Mouse (Mus musculus) stomach, embryonic 15.5 days (tissue): ENCODE results near the gene Exoc2. TPM values are rescaled to one million over a fixed set of nuclear protein-coding genes. Genes with fewer than 3 reads are reported as not detected.

Experiments
- ATAC-seq: fragments of 200-750 bp; cut with Nextera tagmentation; 2 replicates; pipeline ENCODE4 v1.8.0; 2017; ENCODE audit warnings: low read depth, moderate number of reproducible peaks, moderate TSS enrichment; ENCODE audit not compliant: insufficient read depth, low FRiP score
- H3K27ac ChIP-seq: fragments of 300-500 bp; sonication (generic); 2 replicates; pipeline ENCODE4 v1.5.1; 2015; ENCODE audit warnings: mild to moderate bottlenecking, inconsistent platforms
- H3K27me3 ChIP-seq: fragments of 300-500 bp; sonication (generic); replicated peaks from 2 replicates; pipeline ENCODE4 v1.6.1; 2015; ENCODE audit warnings: inconsistent platforms
- H3K36me3 ChIP-seq: fragments of 300-500 bp; sonication (generic); 2 replicates; pipeline ENCODE4 v1.6.1; 2015; ENCODE audit warnings: inconsistent platforms
- H3K4me1 ChIP-seq: fragments of 300-500 bp; sonication (generic); 2 replicates; pipeline ENCODE4 v1.6.1; 2015; ENCODE audit warnings: inconsistent platforms
- H3K4me2 ChIP-seq: fragments of 300-500 bp; sonication (generic); 2 replicates; pipeline ENCODE4 v1.6.1; 2015; ENCODE audit warnings: mild to moderate bottlenecking, inconsistent platforms
- H3K4me3 ChIP-seq: fragments of 300-500 bp; sonication (generic); replicated peaks from 2 replicates; pipeline ENCODE4 v1.5.1; 2015; ENCODE audit warnings: inconsistent platforms
- H3K9ac ChIP-seq: fragments of 300-500 bp; sonication (generic); 2 replicates; pipeline ENCODE4 v1.6.1; 2015; ENCODE audit warnings: inconsistent platforms
- H3K9me3 ChIP-seq: fragments of 300-500 bp; sonication (generic); 2 replicates; pipeline ENCODE4 v1.6.1; 2016; ENCODE audit warnings: inconsistent platforms
- WGBS: fragments of 180-500 bp; shearing (Covaris S2); methylation state at CpG from one replicate; pipeline ENCODE4 v1.1.7; 2015; 5-methylcytosine and 5-hydroxymethylcytosine counted together
- polyA plus RNA-seq: library from polyadenylated mRNA; unstranded; fragments of >200 nt; fragmentation: Nextera tagmentation; extraction: Ambion mirVana; gene quantifications from 2 replicates; pipeline ENCODE4 v1.2.1, GENCODE M21; 2015

Exoc2 gene
- polyA plus RNA-seq, 1 experiment from 2014 or later = 26.6 TPM

DNA sequence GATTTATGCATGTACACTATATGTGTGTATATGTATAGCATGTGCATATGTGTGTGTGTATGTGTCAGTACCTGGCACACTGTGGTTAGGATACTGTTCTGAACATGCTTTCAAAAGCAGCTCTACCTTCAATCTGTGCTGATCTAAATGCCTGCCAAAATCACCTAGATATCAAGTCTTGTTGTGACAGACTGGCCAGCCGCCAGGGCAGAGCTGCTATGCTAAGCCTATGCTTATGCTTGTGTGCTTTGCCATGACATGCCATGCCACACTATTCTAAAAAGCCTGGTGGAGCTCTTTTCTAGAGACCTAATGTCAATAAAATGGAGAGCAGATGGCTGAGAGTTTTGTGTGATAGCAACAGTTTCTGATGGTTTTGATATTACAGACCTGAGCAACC, 94.0 kb downstream of the Exoc2 start:
- H3K4me2 ChIP-seq = no peak overlapping the region
- H3K4me3 ChIP-seq = no peak overlapping the region
- 76% methylated on average over 1 of the region's 1 CpGs for WGBS

DNA sequence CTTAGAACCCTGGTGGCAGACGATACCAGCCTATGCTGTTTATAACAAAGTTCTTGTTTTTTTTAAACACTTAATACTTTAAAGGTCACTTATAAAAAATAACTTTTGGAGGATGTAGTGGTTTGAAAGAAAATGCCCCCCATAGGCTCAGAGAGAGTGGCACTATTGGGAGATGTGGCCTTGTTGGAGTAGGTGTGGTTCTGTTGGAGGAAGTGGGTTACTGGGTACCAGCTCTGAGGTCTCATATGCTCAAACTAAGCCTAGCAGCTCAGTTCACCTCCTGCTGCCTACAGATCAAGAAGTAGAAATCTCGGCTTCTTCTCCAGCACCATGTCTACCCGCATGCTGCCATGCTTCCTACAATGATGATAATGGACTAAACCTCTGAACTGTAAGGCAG, 98.1 kb downstream of the Exoc2 start:
- Histone ChIP-seq H3K27me3 (no peaks in the 10 kb centered on the region), H3K27ac (no peak overlapping the region), H3K9ac (no peak overlapping the region), H3K4me1 (no peaks in the 10 kb centered on the region), H3K4me2 (no peak overlapping the region), H3K9me3 (no peaks in the 10 kb centered on the region), H3K36me3 (0 out of 2 replicates have a peak, but pooled peaks cover 3% of the 10 kb centered on the region), H3K4me3 (no peak overlapping the region)
- WGBS = 85% methylated on average over 3 of the region's 3 CpGs
- no peak for ATAC-seq

More for the DNA sequence above, 94.0 kb downstream of the Exoc2 start:
- no peaks in the 10 kb centered on the region for H3K27me3 ChIP-seq
- H3K27ac ChIP-seq = no peak overlapping the region
- H3K9me3 ChIP-seq = no peaks in the 10 kb centered on the region
- no peak for ATAC-seq
- no peaks in the 10 kb centered on the region for H3K4me1 ChIP-seq
- H3K36me3 ChIP-seq = no peaks in the 10 kb centered on the region
- H3K9ac ChIP-seq = no peak overlapping the region

GRCm38 (mm10) chr13:30873472-30873871, 100.4 kb downstream of the Exoc2 start:
- H3K27ac ChIP-seq = no peak overlapping the region
- no peak overlapping the region for H3K9ac ChIP-seq
- H3K4me3 ChIP-seq = no peak overlapping the region
- no peak overlapping the region for H3K4me2 ChIP-seq
- WGBS = 63% methylated on average over 1 of the region's 1 CpGs
- 0 out of 2 replicates have a peak, but pooled peaks cover 5% of the 10 kb centered on the region for H3K36me3 ChIP-seq
- ATAC-seq = no peak
- H3K9me3 ChIP-seq = no peaks in the 10 kb centered on the region
- H3K27me3 ChIP-seq = no peaks in the 10 kb centered on the region
- no peaks in the 10 kb centered on the region for H3K4me1 ChIP-seq

DNA sequence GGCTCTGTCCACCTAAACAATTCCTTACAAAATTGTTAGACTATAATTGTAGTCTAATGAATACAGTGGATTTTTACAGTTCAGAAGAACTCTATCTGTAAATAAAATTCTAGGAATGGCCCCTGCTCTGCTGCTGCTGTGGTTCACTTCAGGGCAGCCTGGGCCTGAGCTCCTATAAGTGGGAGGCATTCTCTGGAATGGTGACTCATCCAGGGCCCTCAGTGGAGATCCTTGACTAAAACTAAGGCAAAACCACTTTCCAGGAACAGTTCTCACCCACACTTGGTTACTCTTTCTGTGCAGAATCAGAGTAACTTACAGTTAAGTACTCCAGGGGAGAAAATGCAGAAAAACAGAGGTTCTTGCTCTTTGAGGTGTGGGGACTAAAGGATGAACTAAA, 108.4 kb downstream of the Exoc2 start:
- Histone ChIP-seq H3K27ac (no peak overlapping the region), H3K9me3 (no peaks in the 10 kb centered on the region), H3K4me2 (no peak overlapping the region), H3K36me3 (no peaks in the 10 kb centered on the region; the same call in 1 of the 2 replicates), H3K9ac (no peak overlapping the region), H3K27me3 (no peaks in the 10 kb centered on the region), H3K4me3 (no peak overlapping the region), H3K4me1 (no peaks in the 10 kb centered on the region)
- ATAC-seq = no peak

- no peaks in the 10 kb centered on the region for H3K9me3 ChIP-seq
- H3K36me3 ChIP-seq = no peaks in the 10 kb centered on the region; the same call in 1 of the 2 replicates
- no peak overlapping the region for H3K9ac ChIP-seq
- H3K4me3 ChIP-seq = no peak overlapping the region
- no peaks in the 10 kb centered on the region for H3K4me1 ChIP-seq
- no peaks in the 10 kb centered on the region for H3K27me3 ChIP-seq
- WGBS = 83% methylated on average over 3 of the region's 3 CpGs
- H3K27ac ChIP-seq = no peak overlapping the region
- H3K4me2 ChIP-seq = no peak overlapping the region
- no peak for ATAC-seq
Measured at GRCm38 (mm10) chr13:30864042-30864441, 109.9 kb downstream of the Exoc2 start.

DNA sequence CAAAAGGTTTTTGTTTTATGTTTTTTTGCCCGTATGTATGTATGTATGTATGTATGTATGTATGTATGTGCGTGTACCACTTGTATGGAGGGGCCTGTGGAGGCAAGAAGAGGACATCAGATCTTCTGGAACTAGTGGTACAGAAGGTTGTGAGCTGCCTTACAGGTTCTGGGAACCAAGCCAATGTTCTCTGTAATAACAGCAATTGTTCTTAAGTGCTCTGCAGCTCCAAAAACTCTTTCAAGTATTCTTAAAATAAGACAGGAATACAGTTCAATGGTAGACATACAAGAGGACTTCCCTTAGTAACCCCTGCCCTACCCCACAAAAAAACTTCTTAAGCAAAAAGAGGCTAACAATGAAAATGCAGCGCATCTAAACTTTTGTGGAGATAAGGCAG, 115.5 kb downstream of the Exoc2 start:
- Histone ChIP-seq H3K27me3 (no peaks in the 10 kb centered on the region), H3K9me3 (no peaks in the 10 kb centered on the region), H3K36me3 (peaks cover 4% of the 10 kb centered on the region; the same call in 1 of the 2 replicates), H3K4me3 (no peak overlapping the region), H3K9ac (no peak overlapping the region), H3K4me2 (no peak overlapping the region), H3K27ac (no peak overlapping the region), H3K4me1 (no peaks in the 10 kb centered on the region)
- no peak for ATAC-seq
- WGBS = 87% methylated on average over 3 of the region's 3 CpGs

DNA sequence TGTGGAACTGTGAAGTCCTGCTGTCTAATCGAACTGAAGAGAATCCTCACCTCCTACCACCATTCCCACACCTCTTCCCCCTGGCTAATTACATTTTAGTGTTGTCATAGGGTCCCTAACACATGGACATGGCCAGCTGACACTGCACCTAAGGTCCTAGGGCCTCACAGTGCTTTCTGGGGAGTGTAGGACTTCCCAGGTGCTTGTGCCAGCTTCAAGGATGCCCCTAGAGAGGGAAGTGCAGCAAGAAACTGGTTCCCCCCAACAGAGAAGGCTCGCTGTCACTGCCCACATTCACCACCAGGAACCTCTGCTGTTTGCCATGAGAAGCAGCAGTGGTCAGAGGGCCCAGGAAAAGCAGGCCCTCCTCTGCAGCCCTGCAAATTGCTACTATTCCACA, 123.2 kb downstream of the Exoc2 start:
- Histone ChIP-seq H3K27ac (no peak overlapping the region), H3K9me3 (no peaks in the 10 kb centered on the region), H3K9ac (no peak overlapping the region), H3K4me3 (no peak overlapping the region), H3K36me3 (no peaks in the 10 kb centered on the region), H3K27me3 (no peaks in the 10 kb centered on the region), H3K4me1 (no peaks in the 10 kb centered on the region), H3K4me2 (no peak overlapping the region)
- no peak for ATAC-seq
- WGBS = 59% methylated on average over 2 of the region's 2 CpGs

DNA sequence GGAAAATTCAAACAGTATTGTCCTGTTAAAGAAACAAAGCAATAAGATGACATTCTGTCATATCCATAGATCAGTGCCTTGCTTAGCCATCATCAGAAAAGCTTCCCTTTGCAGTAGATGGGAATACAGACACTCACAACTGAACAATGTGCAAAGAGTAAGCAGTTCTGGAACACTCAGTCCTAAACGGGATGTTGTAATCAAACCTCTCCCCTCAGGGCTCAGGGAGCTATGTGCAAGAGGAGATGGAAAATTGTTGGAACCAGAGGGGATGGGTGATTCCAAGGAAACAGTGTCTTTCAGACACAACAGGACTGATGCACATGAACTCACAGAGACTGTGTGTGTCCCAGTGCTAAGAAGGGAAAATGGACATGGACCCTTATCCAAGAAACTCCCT, 125.9 kb downstream of the Exoc2 start:
- ATAC-seq = no peak

GRCm38 (mm10) chr13:30846506-30846905, 127.4 kb downstream of the Exoc2 start:
- Histone ChIP-seq H3K9me3 (no peaks in the 10 kb centered on the region), H3K27me3 (no peaks in the 10 kb centered on the region), H3K4me3 (no peak overlapping the region), H3K9ac (no peak overlapping the region), H3K4me2 (no peak overlapping the region), H3K4me1 (no peaks in the 10 kb centered on the region), H3K27ac (no peak overlapping the region), H3K36me3 (no peaks in the 10 kb centered on the region)
- no peak for ATAC-seq
- WGBS = 92% methylated on average over 4 of the region's 4 CpGs

More for the DNA sequence above, 125.9 kb downstream of the Exoc2 start:
- Histone ChIP-seq H3K4me3 (no peak overlapping the region), H3K36me3 (no peaks in the 10 kb centered on the region), H3K4me2 (no peak overlapping the region), H3K4me1 (no peaks in the 10 kb centered on the region), H3K9me3 (no peaks in the 10 kb centered on the region), H3K27ac (no peak overlapping the region), H3K27me3 (no peaks in the 10 kb centered on the region), H3K9ac (no peak overlapping the region)
- WGBS = 51% methylated on average over 1 of the region's 1 CpGs

DNA sequence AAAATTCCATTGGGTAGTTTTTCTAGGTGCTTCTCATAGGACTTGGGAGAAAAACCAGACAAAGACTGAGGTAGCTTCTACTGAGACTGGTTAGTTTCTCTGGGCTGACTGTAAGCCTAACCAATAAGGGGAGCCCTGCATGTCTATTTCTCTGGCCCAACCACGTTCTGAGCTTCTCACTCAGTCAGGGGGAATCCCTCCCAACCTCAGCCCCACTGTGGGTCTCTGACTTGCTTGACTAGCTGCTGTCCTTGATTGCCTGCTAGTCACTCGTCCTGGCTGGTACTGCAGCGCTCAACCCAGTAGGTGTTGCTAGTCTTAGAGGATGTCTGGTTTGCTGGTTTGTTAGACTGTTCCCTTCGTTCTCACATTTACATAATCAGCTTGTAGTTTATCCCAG, 130.8 kb downstream of the Exoc2 start:
- Histone ChIP-seq H3K27me3 (no peaks in the 10 kb centered on the region), H3K27ac (no peak overlapping the region), H3K36me3 (no peaks in the 10 kb centered on the region), H3K4me3 (no peak overlapping the region), H3K4me1 (no peaks in the 10 kb centered on the region), H3K4me2 (no peak overlapping the region), H3K9ac (no peak overlapping the region), H3K9me3 (no peaks in the 10 kb centered on the region)
- WGBS = 89% methylated on average over 4 of the region's 4 CpGs
- ATAC-seq = no peak

- WGBS = 68% methylated on average over 2 of the region's 2 CpGs
- ATAC-seq = no peak
- Histone ChIP-seq H3K4me3 (no peak overlapping the region), H3K27ac (no peak overlapping the region), H3K4me2 (no peak overlapping the region), H3K9ac (no peak overlapping the region), H3K4me1 (no peaks in the 10 kb centered on the region), H3K36me3 (no peaks in the 10 kb centered on the region), H3K9me3 (no peaks in the 10 kb centered on the region), H3K27me3 (no peaks in the 10 kb centered on the region)
Measured at GRCm38 (mm10) chr13:30841843-30842242, 132.1 kb downstream of the Exoc2 start.

DNA sequence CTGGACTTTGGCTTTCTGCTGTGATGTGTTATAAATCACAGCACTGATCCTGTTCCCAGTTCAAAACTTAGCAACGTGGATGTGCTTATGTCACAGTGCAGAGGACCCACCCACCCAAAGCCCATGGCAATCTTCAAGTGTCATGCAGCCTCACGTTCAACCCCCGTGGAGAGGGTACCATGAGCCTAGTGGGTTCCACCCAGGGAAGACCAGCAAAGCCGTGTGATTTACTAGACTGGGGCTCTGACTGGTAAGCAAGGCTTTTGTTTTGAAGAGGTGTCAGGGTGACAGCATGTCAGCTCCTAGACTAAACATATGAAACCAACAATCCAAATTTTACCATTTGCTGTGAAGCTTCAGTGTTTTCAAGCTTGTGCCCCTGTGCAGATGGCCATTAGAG, 132.6 kb downstream of the Exoc2 start:
- ATAC-seq = no peak
- H3K4me2 ChIP-seq = no peak overlapping the region
- H3K4me1 ChIP-seq = no peaks in the 10 kb centered on the region
- no peaks in the 10 kb centered on the region for H3K9me3 ChIP-seq
- H3K36me3 ChIP-seq = no peaks in the 10 kb centered on the region
- no peak overlapping the region for H3K27ac ChIP-seq
- H3K9ac ChIP-seq = no peak overlapping the region
- WGBS = 62% methylated on average over 4 of the region's 4 CpGs
- H3K27me3 ChIP-seq = no peaks in the 10 kb centered on the region
- no peak overlapping the region for H3K4me3 ChIP-seq

DNA sequence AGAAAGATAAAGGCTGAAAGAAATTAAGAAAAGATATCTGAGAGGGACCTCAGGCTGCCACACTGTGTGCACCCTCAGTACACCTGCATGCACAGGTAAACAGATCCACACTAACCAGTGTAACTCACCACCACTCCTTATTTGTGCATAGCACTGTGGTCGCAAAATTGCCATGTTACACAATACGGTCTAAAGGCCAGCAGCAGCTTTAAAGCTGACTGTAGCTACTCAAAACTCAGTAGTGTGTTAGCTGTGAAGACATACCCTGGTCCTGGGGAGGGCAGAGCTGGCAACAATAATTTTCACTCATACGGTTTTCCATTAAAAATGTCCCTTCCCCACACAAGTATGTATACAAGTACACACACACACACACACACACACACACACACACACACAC, 133.2 kb downstream of the Exoc2 start:
- Histone ChIP-seq H3K4me1 (no peaks in the 10 kb centered on the region), H3K27ac (no peak overlapping the region), H3K9me3 (no peaks in the 10 kb centered on the region), H3K27me3 (no peaks in the 10 kb centered on the region), H3K9ac (no peak overlapping the region), H3K36me3 (no peaks in the 10 kb centered on the region), H3K4me2 (no peak overlapping the region), H3K4me3 (no peak overlapping the region)
- WGBS = 83% methylated on average over 3 of the region's 3 CpGs
- ATAC-seq = no peak
